Mouse (Mus musculus) kidney, embryonic 16.5 days (tissue): ENCODE results near the gene Pou5f2. TPM values are rescaled to one million over a fixed set of nuclear protein-coding genes. Genes with fewer than 3 reads are reported as not detected.

Experiments used
- ATAC-seq: fragments of 200-750 bp; cut with Nextera tagmentation; 2 replicates; pipeline ENCODE4 v1.8.0; 2017; ENCODE audit warnings: moderate TSS enrichment; ENCODE audit not compliant: low FRiP score, low TSS enrichment
- H3K27ac ChIP-seq: fragments of 300-500 bp; sonication (generic); 2 replicates; pipeline ENCODE4 v1.5.1; 2014; ENCODE audit warnings: low read length
- H3K27me3 ChIP-seq: fragments of 300-500 bp; sonication (generic); 2 replicates; pipeline ENCODE4 v1.6.1; 2014; ENCODE audit warnings: low read length, control low read depth, mixed read lengths; ENCODE audit not compliant: insufficient read depth
- H3K36me3 ChIP-seq: fragments of 300-500 bp; sonication (generic); 2 replicates; pipeline ENCODE4 v1.6.1; 2014; ENCODE audit warnings: low read length, control low read depth, mixed read lengths; ENCODE audit not compliant: insufficient read depth
- H3K4me1 ChIP-seq: fragments of 300-500 bp; sonication (generic); 2 replicates; pipeline ENCODE4 v1.6.1; 2014; ENCODE audit warnings: low read length, control low read depth, mixed read lengths; ENCODE audit not compliant: insufficient read depth
- H3K4me2 ChIP-seq: fragments of 300-500 bp; sonication (generic); replicated peaks from 2 replicates; pipeline ENCODE4 v1.6.1; 2014; ENCODE audit warnings: low read depth, low read length
- H3K4me3 ChIP-seq: fragments of 300-500 bp; sonication (generic); 2 replicates; pipeline ENCODE4 v1.5.1; 2014; ENCODE audit warnings: mild to moderate bottlenecking, low read length
- H3K9ac ChIP-seq: fragments of 300-500 bp; sonication (generic); replicated peaks from 2 replicates; pipeline ENCODE4 v1.6.1; 2014; ENCODE audit warnings: low read length
- H3K9me3 ChIP-seq: fragments of 300-500 bp; sonication (generic); 2 replicates; pipeline ENCODE4 v1.6.1; 2016; ENCODE audit warnings: low read length, control low read depth
- WGBS: fragments of 180-500 bp; shearing (Covaris S2); extraction: QIAGEN DNeasy Blood & Tissue Kit; methylation state at CpG from one replicate; pipeline ENCODE4 v1.1.7; 2014; 5-methylcytosine and 5-hydroxymethylcytosine counted together
- polyA plus RNA-seq: library from polyadenylated mRNA; unstranded; fragments of >200 nt; fragmentation: Nextera tagmentation; extraction: Ambion mirVana; gene quantifications from 2 replicates; pipeline ENCODE4 v1.2.1, GENCODE M21; 2015

Pou5f2 gene
- polyA plus RNA-seq, 1 experiment from 2014 or later = 0.81 TPM

- Histone ChIP-seq H3K9ac (no peak overlapping the region), H3K36me3 (no peaks in the 10 kb centered on the region), H3K27ac (no peak overlapping the region), H3K27me3 (no peaks in the 10 kb centered on the region), H3K4me2 (no peak overlapping the region), H3K4me3 (no peak overlapping the region), H3K9me3 (no peaks in the 10 kb centered on the region), H3K4me1 (no peaks in the 10 kb centered on the region)
- 0 out of 2 replicates have a peak, but pooled peaks have one; percentile 57 for ATAC-seq
- 40% methylated on average over 1 of the region's 1 CpGs for WGBS
Measured at GRCm38 (mm10) chr13:78037203-78037602, 12.5 kb downstream of the Pou5f2 start.

GRCm38 (mm10) chr13:78043203-78043602 is 18.5 kb downstream of the Pou5f2 start:
- Histone ChIP-seq H3K27me3 (no peaks in the 10 kb centered on the region), H3K9me3 (no peaks in the 10 kb centered on the region), H3K4me2 (no peak overlapping the region), H3K4me3 (no peak overlapping the region), H3K27ac (no peak overlapping the region), H3K36me3 (no peaks in the 10 kb centered on the region), H3K4me1 (no peaks in the 10 kb centered on the region), H3K9ac (no peak overlapping the region)
- ATAC-seq = peak; percentile 92; the same call in 1 of the 2 replicates
- 43% methylated on average over 6 of the region's 6 CpGs for WGBS

DNA sequence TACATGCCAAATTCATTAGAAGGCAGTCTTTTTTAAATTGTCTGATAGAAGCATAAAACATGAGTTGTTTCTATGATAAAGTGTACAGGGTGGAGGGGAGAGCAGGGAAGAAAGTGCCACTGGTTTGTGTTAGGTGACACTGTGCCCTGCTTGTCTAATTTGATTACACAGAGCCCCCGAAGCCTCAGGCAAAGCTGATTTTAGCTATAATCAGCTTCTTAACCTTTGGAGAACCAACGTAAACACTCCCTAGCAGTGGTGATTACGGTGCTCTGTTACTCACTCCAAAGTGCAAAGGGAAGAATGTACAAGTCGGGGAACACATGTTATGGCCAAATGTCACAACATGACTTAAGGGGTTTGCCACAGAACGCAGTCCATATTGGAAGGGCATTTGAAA is 20.4 kb downstream of the Pou5f2 start:
- Histone ChIP-seq H3K4me3 (no peak overlapping the region), H3K27ac (no peak overlapping the region), H3K9ac (no peak overlapping the region), H3K36me3 (no peaks in the 10 kb centered on the region), H3K4me1 (no peaks in the 10 kb centered on the region), H3K27me3 (no peaks in the 10 kb centered on the region), H3K9me3 (no peaks in the 10 kb centered on the region), H3K4me2 (no peak overlapping the region)
- ATAC-seq = no peak
- 32% methylated on average over 5 of the region's 5 CpGs for WGBS

Other genes with a start within 250 kb of the Pou5f2 start
- 12.3 and 15.5 TPM in 2 replicates for gene Nr2f1, start 174.9 kb downstream of the Pou5f2 start, polyA plus RNA-seq